Mouse (Mus musculus) forebrain, embryonic 14.5 days (tissue): ENCODE data around the gene Selenow. TPM values are rescaled to one million over a fixed set of nuclear protein-coding genes. Genes with fewer than 3 reads are reported as not detected.

Experiments
- ATAC-seq: fragments of 200-750 bp; cut with Nextera tagmentation; 2 replicates; pipeline ENCODE4 v1.8.0; 2017; ENCODE audit warnings: mild to moderate bottlenecking, moderate library complexity
- DNase-seq: peaks from one replicate; pipeline ENCODE4 v3.0.0-alpha.2; 2015; ENCODE audit warnings: low spot score
- H3K27ac ChIP-seq: fragments of 300-500 bp; sonication (generic); 2 replicates; pipeline ENCODE4 v1.5.1; 2014; ENCODE audit warnings: low read depth, mild to moderate bottlenecking, control low read depth, low read length, moderate library complexity
- H3K27me3 ChIP-seq: fragments of 300-500 bp; sonication (generic); replicated peaks from 2 replicates; pipeline ENCODE4 v1.6.1; 2014; ENCODE audit warnings: low read length, control low read depth, mixed read lengths; ENCODE audit not compliant: control insufficient read depth, insufficient read depth
- H3K36me3 ChIP-seq: fragments of 300-500 bp; sonication (generic); 2 replicates; pipeline ENCODE4 v1.6.1; 2014; ENCODE audit warnings: low read length, control low read depth; ENCODE audit not compliant: control insufficient read depth, insufficient read depth
- H3K4me1 ChIP-seq: fragments of 300-500 bp; sonication (generic); 2 replicates; pipeline ENCODE4 v1.6.1; 2014; ENCODE audit warnings: antibody characterized with exemption, low read length, control low read depth; ENCODE audit not compliant: control insufficient read depth, insufficient read depth
- H3K4me2 ChIP-seq: fragments of 300-500 bp; sonication (generic); 2 replicates; pipeline ENCODE4 v1.6.1; 2014; ENCODE audit warnings: mild to moderate bottlenecking, control low read depth, low read length
- H3K4me3 ChIP-seq: fragments of 300-500 bp; sonication (generic); 2 replicates; pipeline ENCODE4 v1.5.1; 2014; ENCODE audit warnings: low read depth, low read length, control low read depth
- H3K9ac ChIP-seq: fragments of 300-500 bp; sonication (generic); 2 replicates; pipeline ENCODE4 v1.6.1; 2014; ENCODE audit warnings: mild to moderate bottlenecking, low read length, control low read depth, moderate library complexity
- H3K9me3 ChIP-seq: fragments of 300-500 bp; sonication (generic); replicated peaks from 2 replicates; pipeline ENCODE4 v1.6.1; 2016; ENCODE audit warnings: low read length, control low read depth, mixed read lengths; ENCODE audit not compliant: control insufficient read depth
- WGBS: fragments of 180-500 bp; shearing (Covaris S2); extraction: QIAGEN DNeasy Blood & Tissue Kit; methylation state at CpG from one replicate; pipeline ENCODE4 v1.1.7; 2014; 5-methylcytosine and 5-hydroxymethylcytosine counted together
- polyA plus RNA-seq: library from polyadenylated mRNA; unstranded; fragments of >200 nt; fragmentation: Nextera tagmentation; extraction: Ambion mirVana; gene quantifications from 2 replicates; pipeline ENCODE4 v1.2.1, GENCODE M21; 2014

Selenow gene
- polyA plus RNA-seq, 1 experiment from 2014 or later, result 1,790 TPM

DNA sequence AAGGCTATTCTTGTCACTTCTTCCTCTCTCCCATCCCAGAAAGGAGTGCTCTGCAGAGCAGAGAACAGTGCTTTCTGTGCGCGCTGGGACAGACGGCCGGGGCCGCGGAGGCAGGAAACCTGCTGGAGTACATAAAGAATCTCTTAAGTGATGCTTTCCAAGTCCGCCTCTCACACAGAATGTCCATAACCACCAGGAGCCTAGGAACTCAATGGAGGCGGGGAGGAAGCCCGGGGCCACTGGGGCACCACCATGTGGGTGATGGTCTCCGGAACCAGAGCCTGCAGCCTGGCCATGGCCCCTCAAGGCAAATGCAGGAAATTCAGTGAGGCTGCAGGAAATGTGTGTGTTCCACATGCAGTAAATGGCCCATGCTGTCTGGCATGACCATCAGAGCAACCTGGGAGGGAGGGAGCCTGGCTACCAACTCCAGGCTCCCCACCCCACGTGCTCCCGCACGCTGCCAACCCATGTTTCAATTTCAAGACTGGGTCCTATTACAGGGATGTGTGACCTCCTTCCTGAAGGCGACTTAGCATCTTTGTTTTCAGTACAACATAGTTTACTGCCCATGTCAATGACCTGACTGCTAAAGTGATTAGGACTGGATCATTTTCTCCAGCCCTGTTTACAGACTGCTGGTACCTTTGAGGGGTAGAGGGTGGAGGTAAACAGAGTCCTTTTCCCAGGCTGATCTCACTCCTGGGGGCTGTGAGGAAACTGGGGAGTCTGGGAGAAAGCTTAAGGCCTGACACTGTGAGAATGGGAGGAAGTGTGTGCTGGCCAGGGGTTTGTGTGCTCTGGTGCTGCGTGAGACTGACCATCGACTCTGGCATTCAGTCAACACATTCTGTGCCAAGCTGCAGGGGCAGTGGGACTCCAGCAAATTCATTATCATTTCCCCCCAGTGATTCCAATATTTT is 11.5 kb upstream of the Selenow start:
- DNase-seq (no peak), ATAC-seq (no peak)
- Histone ChIP-seq H3K4me1 (no peaks in the 10 kb centered on the region), H3K4me3 (no peak overlapping the region), H3K36me3 (peaks cover 30% of the 10 kb centered on the region), H3K27me3 (no peaks in the 10 kb centered on the region), H3K4me2 (no peak overlapping the region), H3K27ac (no peak overlapping the region), H3K9me3 (no peaks in the 10 kb centered on the region), H3K9ac (no peak overlapping the region)
- WGBS, result 67% methylated on average over 16 of the region's 16 CpGs

DNA sequence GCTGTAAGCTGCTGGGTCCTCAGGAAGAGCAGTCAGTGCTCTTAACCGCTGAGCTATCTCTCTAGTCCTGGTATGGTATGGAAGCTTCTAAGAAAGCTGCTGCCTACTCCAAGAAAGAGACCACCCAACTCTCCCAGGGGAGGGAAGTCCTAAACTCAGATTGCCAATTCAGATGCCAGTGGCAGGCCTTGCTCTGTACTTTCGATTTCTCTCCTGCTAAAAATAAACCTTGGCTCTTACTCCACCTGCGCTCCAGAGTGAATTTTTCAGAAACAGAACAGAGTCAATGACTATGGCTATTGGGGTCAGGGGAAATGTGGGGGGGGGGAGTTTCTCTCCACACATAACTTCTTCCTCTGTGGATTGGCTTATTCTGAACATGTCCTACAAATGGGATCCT is 9.4 kb upstream of the Selenow start:
- Histone ChIP-seq H3K27me3 (no peaks in the 10 kb centered on the region), H3K4me2 (no peak overlapping the region)

DNA sequence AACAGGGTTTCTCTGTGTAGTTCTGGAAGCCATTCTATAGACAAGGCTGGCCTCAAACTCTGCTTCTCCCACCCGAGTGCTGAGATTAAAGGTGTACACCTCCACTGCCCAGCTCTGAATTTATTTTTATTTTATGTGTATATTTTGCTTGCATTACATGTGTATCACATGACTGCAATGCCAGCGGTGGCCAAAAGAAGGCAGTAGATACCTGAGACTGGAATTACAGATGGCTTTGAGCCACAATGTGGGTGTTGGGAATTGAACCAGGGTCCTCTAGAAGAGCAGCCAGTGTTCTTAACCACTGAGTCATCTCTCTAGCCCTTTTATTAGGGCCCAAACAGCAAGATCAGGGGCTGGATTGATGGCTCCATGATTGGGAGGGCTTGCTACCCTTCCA is 8.3 kb upstream of the Selenow start:
- Histone ChIP-seq H3K4me1 (no peaks in the 10 kb centered on the region), H3K9ac (no peak overlapping the region), H3K27me3 (no peaks in the 10 kb centered on the region), H3K4me2 (no peak overlapping the region), H3K36me3 (peaks cover under 1% of the 10 kb centered on the region; the same call in 1 of the 2 replicates), H3K4me3 (no peak overlapping the region), H3K27ac (no peak overlapping the region), H3K9me3 (no peaks in the 10 kb centered on the region)
- no peak for ATAC-seq
- no peak for DNase-seq
- 63% methylated on average over 2 of the region's 2 CpGs for WGBS

More for the DNA sequence above, 9.4 kb upstream of the Selenow start:
- DNase-seq (no peak), ATAC-seq (no peak)
- Histone ChIP-seq H3K4me1 (no peaks in the 10 kb centered on the region), H3K4me3 (no peak overlapping the region), H3K36me3 (peaks cover 9% of the 10 kb centered on the region), H3K9ac (no peak overlapping the region), H3K27ac (no peak overlapping the region), H3K9me3 (no peaks in the 10 kb centered on the region)
- 87% methylated on average over 3 of the region's 3 CpGs for WGBS

DNA sequence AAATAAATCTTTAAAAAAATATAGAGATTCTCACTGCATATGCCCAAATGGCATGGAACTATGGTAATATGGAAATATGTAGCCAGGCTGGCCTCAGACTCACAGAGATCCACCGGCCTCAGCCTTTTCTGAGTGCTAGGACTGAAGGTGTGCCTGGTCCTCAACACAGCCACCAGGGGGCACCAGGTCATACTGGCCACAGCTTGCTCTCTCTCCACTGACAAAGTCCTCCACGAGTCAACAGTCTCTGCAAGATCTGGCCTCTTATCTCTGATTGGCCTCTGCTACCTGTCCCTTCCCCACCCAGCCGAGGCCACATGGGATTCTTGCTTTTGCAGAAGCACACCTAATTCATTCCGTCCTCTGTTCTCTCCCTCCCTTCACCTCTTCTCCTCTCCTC is 7.7 kb upstream of the Selenow start:
- Histone ChIP-seq H3K27me3 (no peaks in the 10 kb centered on the region), H3K9ac (no peak overlapping the region), H3K4me1 (no peaks in the 10 kb centered on the region), H3K4me3 (no peak overlapping the region), H3K27ac (no peak overlapping the region), H3K36me3 (no peaks in the 10 kb centered on the region), H3K4me2 (no peak overlapping the region), H3K9me3 (no peaks in the 10 kb centered on the region)
- ATAC-seq (no peak), DNase-seq (no peak)
- 42% methylated on average over 4 of the region's 4 CpGs for WGBS

DNA sequence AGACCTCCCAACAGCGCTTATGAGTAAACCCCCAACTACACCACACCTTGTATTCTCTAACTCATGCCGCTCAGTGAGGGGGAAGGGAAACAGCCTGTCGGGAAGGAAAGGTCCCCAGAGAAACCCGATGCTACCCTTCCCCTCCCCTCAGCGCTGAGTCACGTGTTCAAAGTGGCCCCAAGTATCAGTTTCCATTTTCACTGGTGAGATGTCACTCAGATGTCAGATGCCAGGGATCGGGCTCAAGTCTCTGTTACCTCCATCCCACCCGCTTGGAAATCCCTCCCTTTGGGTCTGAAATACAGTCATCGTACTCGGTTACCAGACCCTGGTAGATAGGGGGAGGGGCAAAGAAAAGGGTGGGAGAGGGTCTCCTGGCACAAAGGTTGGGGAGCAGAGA is 406 bp downstream of the Selenow start:
- H3K4me2 ChIP-seq, result peak overlapping the region; percentile 74
- peaks cover 27% of the 10 kb centered on the region for H3K36me3 ChIP-seq
- WGBS, result 0% methylated on average over 10 of the region's 10 CpGs
- peaks cover 11% of the 10 kb centered on the region for H3K4me1 ChIP-seq
- no peaks in the 10 kb centered on the region for H3K9me3 ChIP-seq
- H3K27ac ChIP-seq, result peak overlapping the region; percentile 67
- DNase-seq (peak; percentile 67), ATAC-seq (peak; percentile 52)
- no peaks in the 10 kb centered on the region for H3K27me3 ChIP-seq
- H3K4me3 ChIP-seq, result peak overlapping the region; percentile 73
- peak overlapping the region; percentile 88 for H3K9ac ChIP-seq

DNA sequence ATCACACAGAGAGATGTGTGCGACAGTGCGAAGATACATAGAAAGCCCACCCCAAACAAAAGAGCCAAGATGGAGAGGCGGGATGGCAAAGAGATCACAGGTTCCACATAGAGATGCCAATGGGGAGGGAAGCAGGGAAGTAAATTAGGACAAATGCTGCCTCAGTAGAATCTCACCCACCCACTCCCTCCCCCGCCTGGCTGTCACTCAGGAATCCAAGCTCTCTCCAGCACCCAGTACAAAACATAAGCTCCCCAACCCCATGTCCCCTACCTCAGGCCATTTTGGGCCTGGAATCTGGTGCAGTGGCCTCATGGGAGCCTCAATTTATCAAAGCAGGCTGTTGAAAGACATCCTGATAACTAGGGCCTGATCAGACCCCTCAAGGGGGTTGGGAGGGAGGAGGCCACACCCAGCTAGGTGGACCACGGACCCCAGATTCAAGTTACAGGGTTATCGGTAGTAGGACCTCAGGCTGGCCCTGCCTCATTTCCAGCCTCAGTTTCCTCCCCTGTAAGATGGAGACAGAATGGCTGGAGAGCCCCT is 1.5 kb downstream of the Selenow start:
- Histone ChIP-seq H3K27ac (no peak overlapping the region), H3K4me3 (peak overlapping the region; percentile 73), H3K9ac (peak overlapping the region; percentile 88), H3K4me1 (peaks cover 11% of the 10 kb centered on the region), H3K36me3 (peaks cover 30% of the 10 kb centered on the region), H3K4me2 (peak overlapping the region; percentile 74), H3K27me3 (no peaks in the 10 kb centered on the region), H3K9me3 (no peaks in the 10 kb centered on the region)
- DNase-seq, result no peak
- ATAC-seq, result no peak
- 84% methylated on average over 6 of the region's 6 CpGs for WGBS

DNA sequence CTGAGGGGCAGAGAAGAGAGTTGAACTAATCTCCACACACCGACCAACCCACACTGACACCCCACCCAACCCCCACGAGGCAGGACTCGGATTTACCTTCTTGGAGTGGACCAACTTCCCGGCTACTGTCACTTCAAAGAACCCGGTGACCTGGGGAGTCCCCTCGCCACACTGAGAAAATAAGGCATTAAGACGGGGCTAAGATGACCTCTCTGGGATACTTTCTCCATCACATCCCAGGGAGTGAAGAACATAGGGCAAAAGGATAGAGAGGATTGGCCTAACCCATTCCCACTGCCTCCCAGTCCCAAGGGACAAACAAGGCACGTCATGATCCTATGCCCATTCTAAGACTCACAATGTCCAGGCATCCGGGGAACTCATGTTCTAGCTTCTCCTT is 2.3 kb downstream of the Selenow start:
- H3K4me2 ChIP-seq, result peak overlapping the region; percentile 74
- peaks cover 11% of the 10 kb centered on the region for H3K4me1 ChIP-seq
- H3K27ac ChIP-seq, result no peak overlapping the region
- 95% methylated on average over 9 of the region's 9 CpGs for WGBS
- H3K27me3 ChIP-seq, result no peaks in the 10 kb centered on the region
- no peak overlapping the region for H3K9ac ChIP-seq
- H3K4me3 ChIP-seq, result 0 out of 2 replicates have a peak overlapping the region, but pooled peaks have one; percentile 73
- DNase-seq, result no peak
- H3K36me3 ChIP-seq, result peaks cover 30% of the 10 kb centered on the region
- ATAC-seq, result no peak
- H3K9me3 ChIP-seq, result no peaks in the 10 kb centered on the region

DNA sequence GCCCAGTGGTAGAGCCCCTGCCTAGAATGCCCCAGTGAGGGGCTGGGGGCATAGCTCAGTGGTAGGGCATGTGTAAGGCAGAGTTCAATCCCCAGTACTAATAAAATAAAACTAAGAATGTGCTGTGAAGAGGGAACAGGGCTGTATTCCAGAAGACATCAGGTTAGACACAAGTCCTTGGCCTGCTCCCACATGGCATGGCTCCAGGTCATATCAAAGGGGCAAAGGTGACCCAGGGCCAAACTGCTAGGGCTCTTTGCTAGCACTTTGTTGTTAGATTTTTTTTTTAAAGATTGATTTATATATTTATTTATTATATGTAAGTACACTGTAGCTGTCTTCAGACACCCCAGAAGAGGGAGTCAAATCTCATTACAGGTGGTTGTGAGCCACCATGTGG is 3.8 kb downstream of the Selenow start:
- Histone ChIP-seq H3K9ac (no peak overlapping the region), H3K4me1 (peaks cover 11% of the 10 kb centered on the region), H3K27ac (no peak overlapping the region), H3K27me3 (no peaks in the 10 kb centered on the region), H3K9me3 (no peaks in the 10 kb centered on the region), H3K4me3 (no peak overlapping the region), H3K4me2 (no peak overlapping the region), H3K36me3 (peaks cover 30% of the 10 kb centered on the region)
- ATAC-seq (no peak), DNase-seq (no peak)

DNA sequence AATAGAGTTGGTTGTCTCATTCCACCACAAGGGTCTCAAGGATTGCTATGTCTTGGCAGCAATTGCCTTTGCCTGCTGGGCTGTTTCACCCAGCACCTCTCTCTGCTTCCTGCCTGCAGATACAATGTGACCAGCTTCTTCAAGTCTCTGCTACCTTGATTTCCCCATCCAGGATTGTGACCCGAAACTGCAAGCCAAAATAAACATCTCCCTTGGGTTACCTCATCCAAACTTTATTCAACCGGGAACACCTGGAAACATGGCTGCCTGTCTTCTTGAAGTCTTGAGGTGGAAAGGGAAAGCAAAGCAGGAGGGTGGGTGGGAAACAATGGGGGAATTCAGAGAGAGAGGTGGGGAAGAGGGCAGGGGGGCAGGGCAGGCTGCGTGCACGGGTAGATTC is 5.2 kb downstream of the Selenow start:
- H3K9ac ChIP-seq, result no peak overlapping the region
- H3K27ac ChIP-seq, result no peak overlapping the region
- H3K27me3 ChIP-seq, result no peaks in the 10 kb centered on the region
- no peak overlapping the region for H3K4me2 ChIP-seq
- 83% methylated on average over 4 of the region's 4 CpGs for WGBS
- H3K9me3 ChIP-seq, result no peaks in the 10 kb centered on the region
- H3K36me3 ChIP-seq, result peaks cover 30% of the 10 kb centered on the region
- DNase-seq (no peak), ATAC-seq (no peak)
- H3K4me3 ChIP-seq, result no peak overlapping the region
- H3K4me1 ChIP-seq, result peaks cover 11% of the 10 kb centered on the region
